Mouse (Mus musculus): ENCODE data around the gene 3110082J24Rik.

The 3110082J24Rik gene

DNA sequence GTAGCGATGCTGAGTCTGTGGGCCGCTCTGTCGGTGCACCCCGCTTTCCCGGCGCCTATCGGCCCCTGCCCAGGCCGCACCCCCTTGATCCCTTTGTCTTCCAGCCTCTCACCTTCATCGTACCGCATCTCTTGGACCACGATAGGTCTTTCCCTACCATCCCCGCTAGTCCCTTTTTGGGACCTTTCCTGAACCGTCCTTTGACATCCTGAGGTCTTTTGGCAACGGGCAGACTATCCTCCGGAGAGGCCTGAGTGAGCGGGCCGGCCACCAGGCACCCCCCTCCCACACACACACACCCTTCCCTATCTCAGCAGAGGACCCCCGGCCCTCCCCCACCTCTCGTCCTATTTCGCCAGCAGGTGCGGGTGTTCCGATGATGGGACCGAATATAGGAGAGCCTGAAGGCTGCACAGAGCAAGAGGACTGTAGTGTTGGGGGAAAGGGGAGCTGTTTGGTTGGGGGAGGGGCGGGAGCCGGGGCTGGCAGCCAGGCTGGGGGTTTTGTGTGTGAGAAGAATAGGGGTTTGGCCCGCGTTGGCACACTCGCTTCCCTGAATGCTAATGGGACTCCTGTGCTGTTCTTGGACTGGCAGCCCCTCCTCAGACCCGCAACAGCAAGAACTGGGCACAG lies at the start of gene 3110082J24Rik:
3110082J24Rik (minus strand) TSS at position 419 of the 633 bp plus-strand sequence.
- peak in 1 of 2 experiments; percentile 15 for DNase-seq

DNA sequence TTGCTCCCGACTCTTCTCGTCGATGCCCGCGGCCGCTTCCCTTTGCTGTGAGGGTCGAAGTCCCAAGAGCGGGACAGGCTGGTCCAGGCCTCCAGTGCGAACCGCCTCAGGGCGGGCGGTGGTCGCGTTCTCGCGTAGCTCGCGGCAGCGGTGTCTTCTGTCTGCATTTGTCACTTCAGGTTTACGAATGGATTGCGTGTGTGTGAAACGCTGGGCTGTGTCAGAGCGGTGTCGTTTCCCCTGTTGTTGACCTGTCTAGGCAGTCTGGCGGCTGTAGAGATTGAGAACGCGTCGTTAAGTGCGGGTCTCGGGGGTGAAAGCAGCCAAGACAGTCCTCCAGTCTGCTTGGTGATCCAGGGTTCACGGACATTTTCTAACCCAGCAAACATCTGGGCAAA lies 49.5 kb upstream of the 3110082J24Rik start:
- DNase-seq, result no peak

DNA sequence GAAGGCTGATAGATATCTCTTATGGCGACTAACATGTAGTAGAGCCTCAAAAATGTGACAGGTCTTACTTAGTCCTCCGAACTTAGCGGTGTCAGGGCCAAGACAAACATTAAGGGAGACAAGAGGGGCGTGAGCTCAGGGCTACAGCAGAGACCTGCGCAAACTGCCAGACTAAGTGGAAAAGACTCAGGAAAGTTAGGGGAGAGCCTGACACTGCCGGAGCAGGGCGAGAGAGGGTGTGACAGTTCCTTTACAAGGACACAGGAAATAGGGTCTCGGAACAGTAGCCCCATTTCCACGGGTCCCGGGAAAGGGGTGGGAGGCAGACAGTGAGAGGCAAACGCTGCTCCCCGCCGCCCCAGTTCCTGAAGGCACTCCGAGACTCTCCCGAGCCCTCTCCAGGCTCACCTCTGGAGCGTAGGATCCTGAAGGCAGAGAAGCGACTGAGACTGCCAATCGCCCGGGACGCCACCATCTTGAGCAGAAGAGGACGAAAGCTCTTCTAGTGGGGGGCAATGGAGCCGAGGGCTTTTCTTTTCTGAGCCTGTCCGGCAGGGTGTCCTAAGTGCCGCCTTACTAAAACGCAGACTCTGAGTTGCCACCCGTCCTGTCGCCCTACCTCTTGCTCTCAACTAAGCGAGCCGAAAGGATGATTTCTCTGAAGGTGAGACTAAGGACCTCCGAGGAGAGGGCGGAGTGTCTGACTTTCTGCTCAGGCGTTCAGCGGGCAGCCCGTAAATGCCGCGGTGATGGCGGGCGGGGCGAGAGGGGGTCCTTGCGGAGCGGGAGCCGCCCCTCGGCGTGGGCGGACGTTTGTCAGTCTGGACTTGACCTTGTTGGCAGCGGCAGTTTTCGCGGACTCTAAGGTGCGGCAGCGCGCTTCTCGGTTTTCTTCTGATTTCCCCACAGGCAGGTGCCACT lies 48.8 kb upstream of the 3110082J24Rik start, which contains the start of the genes Hadha and Hadhb:
Hadha (minus strand) TSS at position 689 of the 921 bp plus-strand sequence.
Hadhb (plus strand) TSS at position 775 of the 921 bp plus-strand sequence.
- peak; percentile 94 to 95 for DNase-seq

DNA sequence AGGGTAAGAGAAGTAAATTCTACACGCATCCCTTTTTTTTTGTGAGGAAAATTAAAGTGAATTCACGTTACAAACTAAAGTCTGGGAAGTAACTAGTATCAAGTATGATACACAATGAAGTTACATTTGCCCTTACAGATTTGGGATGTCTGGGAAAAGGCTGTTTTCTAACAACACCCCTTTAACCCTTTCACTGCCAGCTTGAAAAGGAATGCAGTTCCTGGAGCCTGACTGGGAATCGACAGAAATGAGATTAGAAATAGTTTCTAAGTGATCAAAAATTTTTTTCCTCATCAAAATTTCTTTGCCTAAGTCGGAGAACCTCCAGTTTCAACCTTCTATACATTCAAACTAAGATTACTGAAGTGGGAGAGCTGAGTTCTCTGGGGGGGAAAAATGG lies 48.1 kb upstream of the 3110082J24Rik start:
- DNase-seq, result no peak

DNA sequence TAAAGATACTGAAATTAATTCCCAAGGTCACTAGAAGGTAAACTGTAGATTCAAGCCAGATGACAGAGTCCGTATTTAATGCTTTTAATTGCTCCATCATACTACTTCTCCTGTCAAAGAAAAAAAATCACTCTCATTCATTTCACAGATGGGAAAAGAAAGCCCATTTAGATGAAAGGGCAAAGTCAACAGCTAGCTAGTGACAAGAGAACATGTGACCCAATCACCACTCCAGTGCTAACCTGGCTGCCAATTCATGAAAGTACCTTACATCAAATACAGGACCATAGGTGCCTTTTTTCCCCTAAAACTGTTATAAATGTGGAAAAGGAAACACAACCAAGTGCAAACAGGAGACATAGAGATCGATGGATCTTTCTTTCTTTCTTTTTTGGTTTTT lies 47.3 kb upstream of the 3110082J24Rik start:
- no peak for DNase-seq

DNA sequence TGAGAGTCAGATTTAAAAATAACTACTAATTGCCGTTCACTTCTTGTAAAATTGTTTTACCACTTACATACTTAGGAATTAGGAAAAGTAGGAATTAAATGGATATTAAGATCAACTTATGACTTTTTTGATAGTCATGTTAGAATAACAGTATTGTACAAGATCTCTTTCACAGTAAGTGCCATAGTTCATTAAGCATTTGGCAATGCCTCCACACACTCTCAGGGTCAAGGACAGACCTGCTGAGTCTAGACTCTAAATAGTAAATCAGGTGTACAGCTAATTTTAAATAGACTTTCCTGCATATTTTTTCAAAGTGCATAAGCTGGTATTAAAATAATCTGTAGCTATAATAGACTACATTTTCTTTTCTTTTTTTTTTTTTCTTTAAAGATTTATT lies 46.5 kb upstream of the 3110082J24Rik start:
- no peak for DNase-seq

DNA sequence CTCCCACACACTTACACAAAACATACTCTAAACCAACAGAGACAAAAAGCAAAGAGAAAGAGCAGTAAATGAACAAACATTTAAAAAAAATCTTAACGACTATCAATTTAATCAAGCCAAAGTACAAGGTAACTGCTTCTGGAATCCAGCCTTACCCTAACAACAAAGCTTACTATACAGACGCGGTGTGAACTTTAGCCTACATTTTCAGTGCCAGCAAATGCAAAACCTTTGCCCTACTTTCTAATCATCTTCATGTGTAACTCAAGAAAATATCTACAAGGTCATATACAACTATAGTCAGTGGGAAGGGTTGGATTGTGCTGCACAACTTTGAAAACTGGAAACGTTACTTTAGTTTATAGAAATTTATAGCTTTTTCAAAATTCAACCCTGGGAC lies 46.1 kb upstream of the 3110082J24Rik start:
- no peak for DNase-seq

DNA sequence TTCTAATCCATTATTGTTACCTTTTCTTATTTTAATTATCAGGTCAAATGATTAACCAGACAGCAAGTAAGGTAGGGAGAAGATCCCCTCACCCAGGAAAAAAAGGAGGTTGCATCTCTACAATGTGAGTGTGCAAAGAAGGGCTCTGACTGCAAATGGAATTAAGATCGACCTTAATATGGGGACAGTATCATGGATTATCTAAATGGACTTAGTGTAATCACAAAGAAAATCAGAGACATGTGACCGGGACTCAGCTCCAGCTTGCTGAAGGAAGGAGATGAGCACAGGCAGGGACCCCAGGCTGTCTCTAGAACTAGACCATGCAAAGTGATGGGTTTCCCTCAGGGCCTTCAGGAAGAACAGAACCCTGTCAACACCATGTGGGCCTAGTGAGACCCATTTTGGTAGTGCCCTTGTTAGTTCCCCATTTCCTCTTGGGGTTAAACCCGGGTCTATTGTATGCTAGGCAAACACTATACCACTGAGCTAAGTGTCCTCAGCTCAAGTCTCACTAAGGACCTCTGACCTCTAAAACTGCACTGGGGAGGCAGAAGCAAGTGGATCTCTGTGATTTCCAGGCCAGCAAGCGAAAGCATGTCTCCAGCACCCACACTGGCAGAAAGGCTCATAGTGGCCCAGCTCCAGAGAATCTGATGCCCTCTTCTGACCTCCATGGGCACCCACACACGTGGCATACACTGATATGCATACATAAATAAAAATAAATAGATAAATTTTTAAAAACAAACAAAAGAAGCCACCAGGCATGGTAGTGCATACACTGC lies 42.4 kb upstream of the 3110082J24Rik start:
- no peak for DNase-seq

DNA sequence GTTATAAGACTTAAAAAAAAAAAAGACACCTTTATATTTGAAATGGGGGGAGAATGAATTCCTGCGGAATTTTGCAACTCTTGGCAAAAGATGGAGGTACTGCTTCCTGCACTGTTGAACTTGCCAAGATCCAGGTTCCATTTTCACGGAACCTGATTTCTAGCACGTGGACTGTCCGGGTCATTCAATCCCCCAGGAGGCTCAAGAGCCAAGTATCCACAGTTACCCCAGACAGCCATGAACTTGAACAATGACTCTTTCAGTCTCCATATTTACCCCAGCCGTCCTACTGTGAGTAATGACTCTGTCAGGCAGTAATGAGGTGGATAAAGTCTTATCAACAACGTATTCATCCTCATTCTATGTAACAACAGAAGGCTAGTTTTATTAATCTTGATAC lies 40.6 kb upstream of the 3110082J24Rik start:
- DNase-seq, result no peak

DNA sequence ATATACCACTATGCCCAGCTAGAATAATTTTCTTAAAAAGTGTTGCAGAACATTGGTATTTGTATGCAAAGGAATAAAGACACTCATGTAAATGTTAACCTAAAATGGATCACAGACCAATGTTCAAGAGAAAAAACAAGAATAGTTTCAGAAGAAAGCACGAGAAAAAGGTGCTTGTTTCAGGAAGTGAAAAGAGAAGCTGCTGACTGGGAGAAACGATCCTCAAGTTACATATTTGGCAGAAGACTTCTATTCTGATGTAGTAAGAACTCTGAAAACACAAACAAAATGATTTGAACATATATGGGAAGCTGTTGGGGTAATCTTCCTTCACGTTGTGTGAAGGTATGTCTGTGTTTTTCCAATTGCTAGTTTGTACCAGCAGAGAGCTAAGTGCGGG lies 32.3 kb upstream of the 3110082J24Rik start:
- DNase-seq, result no peak

DNA sequence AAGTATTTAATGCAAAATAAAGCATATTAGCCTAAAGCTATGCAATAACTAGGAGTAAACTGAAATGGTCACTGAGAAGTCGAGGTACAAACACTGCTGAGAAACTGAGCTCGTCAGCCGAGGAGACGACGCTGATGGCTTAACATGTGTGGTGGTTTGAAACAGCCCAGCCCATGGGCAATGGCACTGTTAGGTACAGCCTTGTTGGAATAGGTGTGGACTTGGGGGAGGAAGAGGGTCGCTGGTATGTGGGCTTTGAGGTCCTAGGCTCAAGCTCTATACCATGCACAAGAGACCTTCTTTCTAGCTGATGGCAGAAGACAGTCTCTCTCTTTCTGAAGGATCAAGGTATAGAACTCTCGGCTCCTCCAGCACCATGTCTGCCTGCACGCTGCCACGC lies 31.4 kb upstream of the 3110082J24Rik start:
- no peak for DNase-seq

DNA sequence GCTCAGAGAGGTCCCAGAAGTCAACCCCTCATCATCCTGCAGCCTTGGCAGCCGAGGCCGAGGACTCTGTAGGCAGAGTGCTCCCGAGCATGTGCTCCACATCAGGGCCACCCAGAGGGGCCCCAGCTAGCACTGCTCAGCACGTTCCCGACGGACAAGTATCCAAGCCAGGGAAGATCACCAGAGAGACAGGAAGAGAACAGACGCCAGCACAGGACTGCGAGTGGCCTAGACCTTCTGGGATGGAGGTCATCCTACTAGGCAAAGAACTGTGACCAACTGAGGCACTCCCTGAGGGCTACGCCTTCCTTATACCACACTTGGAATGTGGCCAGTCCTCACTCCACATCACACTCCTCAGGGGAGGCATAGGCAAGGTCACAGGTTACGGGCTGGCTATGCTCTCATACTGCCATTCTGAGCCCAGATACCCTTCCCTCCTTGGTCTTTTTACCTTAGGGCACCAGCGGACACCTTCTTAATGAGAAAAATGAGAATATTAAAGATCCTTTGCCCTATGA lies 29.9 kb upstream of the 3110082J24Rik start:
- no peak for DNase-seq

DNA sequence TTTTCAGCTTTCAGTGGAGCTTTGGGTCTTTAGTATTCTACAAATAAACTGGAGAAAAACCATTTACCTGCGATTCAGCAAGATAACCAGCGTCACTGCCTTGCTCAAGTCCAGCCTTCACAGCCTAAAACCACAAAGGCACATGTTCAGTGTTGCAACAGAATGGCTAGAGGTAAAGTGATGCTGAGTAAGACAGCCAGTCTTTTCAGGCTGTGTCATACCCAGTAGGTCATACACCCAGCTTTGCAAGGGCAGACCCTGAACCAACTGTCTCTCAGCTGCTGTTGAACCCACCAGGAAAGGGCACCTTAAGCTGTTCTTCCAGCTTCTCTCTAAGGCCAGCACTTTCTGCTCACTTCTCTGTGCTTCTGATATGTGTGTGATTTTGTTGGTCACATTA lies 26.3 kb upstream of the 3110082J24Rik start:
- no peak for DNase-seq

DNA sequence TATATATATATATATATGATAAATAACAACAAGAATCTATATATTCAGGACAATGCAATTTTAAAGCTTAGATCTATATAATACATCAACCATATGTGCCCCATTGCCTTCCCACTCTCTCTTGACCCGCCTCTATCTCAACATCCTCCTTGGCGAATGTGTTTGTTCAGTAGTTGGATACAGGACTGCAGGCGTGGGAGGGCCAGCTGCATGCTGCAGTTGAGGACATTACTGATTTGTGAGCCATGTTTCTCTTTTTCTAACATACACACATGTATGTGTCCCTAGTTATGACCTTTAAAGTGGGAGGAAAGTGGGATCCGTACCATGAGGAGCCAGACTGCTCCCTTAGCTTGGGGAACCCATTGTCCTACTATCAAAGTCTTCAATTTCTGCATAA lies 25.4 kb upstream of the 3110082J24Rik start:
- DNase-seq, result no peak

DNA sequence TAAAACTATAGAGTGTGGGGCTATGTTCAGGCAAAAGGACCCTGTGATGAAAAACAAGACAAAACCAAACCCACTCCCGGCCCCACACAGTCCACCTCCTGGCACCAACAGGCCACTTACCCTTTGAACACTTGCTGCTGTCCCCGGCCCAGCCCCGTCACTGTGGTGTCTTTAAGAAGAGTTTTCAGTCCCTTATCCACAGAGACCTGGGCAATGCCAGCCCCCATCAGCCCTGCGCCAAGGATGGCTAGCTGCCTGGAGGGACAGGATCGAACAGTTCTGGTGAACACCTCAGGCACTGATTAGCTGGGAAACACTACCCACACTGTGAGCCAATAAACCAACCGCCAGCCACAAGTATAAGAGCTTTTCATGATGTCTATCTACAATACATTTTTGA lies 22.8 kb upstream of the 3110082J24Rik start:
- no peak for DNase-seq

DNA sequence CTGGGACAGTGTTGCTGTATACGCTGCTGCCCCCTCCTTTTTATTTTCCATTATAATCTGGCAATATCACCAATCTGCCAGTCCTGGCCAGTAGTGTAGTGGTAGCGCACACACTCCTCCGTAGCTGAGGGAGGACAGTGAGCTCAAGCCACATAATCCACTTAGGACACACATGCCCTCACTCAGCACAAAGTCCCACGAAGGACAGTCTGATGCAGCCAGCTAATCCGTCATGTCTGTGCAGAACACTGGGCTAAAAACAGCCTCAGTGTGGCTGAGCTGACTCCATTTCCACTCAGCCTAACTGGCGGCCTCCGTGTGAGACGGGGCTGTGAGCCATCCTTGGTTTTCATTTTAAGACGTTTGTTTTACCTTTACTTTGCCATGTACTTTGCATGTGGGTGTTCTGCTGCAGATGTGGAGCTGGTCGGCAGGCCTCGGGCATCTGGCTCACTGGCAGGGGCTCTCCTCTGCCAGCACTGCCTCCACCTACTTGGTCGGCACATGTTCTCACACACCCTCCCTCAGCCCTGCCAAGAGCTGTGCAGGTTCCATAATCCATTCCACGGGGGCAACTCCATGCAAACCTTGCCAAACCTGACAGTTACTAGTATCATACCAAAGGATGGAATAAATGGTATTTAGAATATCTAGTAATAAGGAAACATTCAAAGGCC lies 22.2 kb upstream of the 3110082J24Rik start:
- no peak for DNase-seq

DNA sequence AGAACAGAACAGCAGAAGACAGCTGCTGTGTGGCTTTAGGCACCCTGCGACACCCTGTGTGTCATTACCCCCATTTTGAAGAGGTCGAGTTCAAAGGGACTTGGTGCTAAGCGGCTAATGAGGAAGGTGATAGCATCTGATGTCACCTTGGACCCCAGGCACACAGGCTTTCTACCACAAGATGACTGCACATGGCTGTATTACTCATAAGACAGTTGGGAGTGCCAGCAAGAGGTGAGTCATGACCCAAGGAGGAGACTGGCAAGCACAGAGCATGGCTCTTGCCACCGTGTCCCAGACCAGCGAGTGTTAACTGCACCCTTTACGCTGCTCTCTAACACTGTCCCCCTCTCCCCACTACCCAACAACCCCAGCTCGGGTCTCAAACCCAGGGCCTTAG lies 20.9 kb upstream of the 3110082J24Rik start:
- no peak for DNase-seq

DNA sequence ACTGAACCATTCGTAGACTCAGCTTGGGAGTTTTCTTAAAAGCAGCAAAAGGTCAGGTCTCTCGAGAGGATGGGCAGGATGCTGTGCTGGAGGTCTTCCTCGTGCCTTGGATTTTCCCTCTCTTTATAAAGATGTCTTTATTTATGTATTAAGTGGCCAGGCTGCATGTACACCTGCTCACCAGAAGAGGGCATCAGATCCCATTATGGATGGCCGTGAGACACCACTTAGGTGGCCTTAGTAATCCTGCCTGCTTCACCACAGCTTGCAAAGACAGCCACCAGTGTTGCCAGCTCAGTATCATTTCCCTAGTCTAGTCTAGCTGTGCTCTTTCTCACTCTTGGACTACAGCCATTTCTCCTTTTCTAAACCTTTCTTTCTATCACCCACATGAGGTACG lies 19.7 kb upstream of the 3110082J24Rik start:
- DNase-seq, result no peak

DNA sequence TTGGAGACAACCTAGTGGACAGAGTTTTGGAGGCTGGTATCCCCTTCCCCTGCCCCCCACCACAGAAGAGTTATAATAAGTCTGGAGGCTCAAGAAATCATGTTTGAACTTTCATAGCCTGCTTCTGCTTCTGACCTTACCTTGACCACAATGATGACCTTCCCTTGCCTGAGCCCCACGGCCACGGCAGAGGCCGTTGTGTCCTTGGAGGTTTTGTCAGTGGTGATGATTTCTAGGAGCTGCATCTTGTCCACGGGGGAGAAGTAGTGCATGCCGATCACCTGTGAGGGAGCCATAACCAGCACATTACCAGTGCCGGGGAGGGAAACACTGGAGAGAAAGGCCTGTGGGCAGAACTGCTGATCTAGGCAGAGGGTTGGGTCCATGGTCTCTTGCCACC lies 16.6 kb upstream of the 3110082J24Rik start:
- no peak for DNase-seq

DNA sequence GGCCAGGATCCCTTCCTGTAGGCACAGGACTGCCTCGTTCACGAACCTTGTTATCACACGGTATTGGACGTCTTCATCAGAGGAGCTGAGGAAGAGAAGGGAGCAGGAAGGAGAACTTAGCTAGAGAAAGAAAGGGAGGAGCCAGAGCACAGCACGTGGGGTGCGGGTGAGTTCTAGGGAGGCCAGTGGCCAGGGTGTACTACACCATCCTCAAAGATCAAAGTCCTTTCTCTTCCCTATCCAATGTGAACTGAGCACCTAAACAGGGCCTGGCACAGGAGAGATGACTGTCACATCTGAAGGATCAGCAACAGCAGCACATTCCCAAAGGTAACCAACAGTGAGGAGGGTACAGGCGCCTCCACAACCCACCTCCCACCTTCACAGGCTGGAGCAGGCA lies 14.2 kb upstream of the 3110082J24Rik start:
- no peak for DNase-seq

DNA sequence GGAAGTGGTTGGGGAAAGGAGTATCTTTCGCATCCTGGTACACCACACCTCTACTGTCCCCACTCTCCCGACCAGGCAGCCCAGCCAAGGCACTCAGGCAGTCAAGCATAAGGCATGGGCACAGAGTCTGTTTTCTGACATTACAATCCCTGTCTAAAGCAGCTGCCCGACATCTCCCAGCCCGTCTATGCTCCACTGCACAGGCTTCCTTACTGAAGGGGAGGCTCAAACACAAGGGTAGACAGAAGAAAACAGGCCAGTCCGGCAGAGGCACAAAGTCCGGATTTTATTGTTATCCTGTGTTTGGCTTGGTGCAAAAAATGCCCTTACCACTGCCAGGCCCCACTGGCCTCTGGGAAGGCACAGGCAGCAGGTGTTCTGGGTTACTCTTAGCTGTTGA lies 13.3 kb upstream of the 3110082J24Rik start:
- no peak for DNase-seq

DNA sequence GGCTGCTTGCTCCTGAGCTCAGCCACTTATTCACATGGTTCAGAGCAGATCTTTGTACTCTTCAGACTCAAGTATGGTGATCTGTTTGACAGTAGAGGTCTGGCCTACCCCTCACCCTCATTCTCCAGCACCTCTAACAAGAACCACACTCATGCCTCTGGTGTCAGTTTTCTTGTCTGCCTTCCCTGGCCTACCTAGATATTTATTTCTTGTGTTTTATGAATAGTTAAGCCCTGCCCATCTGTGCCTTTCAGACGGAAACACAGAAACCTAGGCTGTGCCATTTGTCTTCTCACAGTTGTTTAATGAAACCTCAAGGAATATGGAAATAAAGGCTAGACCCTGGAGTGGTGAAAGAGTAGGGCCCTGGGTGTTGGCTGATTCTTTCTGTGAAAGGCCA lies 12.1 kb upstream of the 3110082J24Rik start:
- DNase-seq, result no peak
